In the genomic region with DNA sequence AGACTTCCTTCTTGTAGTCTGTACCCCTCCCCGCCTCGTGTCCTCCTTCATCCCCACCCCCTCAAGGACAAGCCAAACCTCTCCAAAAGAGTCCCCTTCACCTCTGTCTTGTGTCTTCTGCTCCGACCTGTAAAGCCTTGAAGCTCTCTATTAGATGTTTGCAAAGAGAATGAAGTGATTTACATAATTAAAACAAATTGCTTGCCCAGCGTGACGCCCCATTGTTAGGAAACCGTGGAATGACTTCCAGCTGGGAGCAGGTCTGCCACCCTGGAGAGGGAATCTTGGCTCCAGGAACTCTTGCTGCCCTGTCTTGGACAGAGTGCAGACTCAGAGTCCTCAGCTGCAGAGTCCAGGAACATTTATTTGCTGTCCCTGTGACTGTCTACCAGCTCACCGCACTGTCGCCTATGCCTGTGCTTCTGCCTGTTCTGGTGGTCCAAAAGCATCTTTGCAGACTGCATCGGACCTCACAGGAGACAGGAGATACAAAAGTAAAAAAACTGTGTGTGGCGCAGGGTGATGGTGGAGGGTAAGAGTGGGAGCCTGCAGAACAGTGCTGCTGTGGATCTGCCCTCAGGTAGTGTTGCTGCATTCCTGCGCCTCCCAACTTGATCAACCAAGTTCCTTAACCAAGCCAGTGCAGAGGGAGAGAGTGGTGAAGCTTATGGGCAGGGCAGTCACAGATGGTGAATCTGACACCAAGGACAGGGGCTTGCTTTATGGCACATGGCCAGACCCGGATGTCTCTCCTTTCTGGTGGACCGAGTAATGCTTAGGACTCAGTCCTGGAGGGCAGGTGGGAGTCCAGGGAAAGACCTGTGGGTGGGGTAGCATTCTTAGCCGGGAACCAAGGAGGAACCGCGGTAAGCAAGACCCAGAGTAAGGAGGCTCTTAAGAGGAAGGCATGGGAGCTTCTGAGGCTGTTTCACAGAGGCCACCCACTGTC, we compare ENCODE assay signal across 18 mouse cellular contexts.
DNase-seq lines count a peak whose midpoint lies in the region; ATAC-seq and TF ChIP-seq lines count a peak whose summit lies in the region.
"Had no signal": no experiment of that assay in that cellular context is flagged by ENCODE, and none has a peak within 500 bp of the region (broad histone marks: within the 10 kb centered on the region; RNA-seq: fewer than 3 reads in every experiment).

No protein-coding gene starts in this region.

- no peak for TF ChIP-seq POLR2A in ES-Bruce4 (IDR thresholded peaks at IDR 0.05; ENCODE audit: insufficient read depth, low read length)

- in situ Hi-C loops in ES-E14 (cut with MboI; ENCODE audit: low sequenced_read_pairs in 2 of 2, unreplicated experiment in 2 of 2), result no loop called here

- no peak overlapping the region for H3K4me3 ChIP-seq in hindbrain, embryonic 11.5 days (ENCODE audit: low read depth, low read length)
- no peak overlapping the region for H3K4me3 ChIP-seq in hindbrain, embryonic 10.5 days
- no peak overlapping the region for H3K4me3 ChIP-seq in ES-Bruce4 (ENCODE audit: low read depth, low read length)
- H3K4me3 ChIP-seq in ES-E14 (ENCODE audit: insufficient read depth in 1 of 2, low read depth in 1 of 2, low read length in 2 of 2, poor library complexity in 1 of 2, severe bottlenecking in 1 of 2), result no peak overlapping the region
- H3K4me3 ChIP-seq in hindbrain, postnatal 0 days (ENCODE audit: low read length), result no peak overlapping the region
- H3K4me3 ChIP-seq: heart, embryonic 13.5 days; left cerebral cortex, adult 2 months; limb, embryonic 13.5 days; neural tube, embryonic 12.5 days had no signal

- peak; percentile 39 for DNase-seq in hindbrain, embryonic 11.5 days (ENCODE audit: low spot score)
- DNase-seq in hindbrain, embryonic 10.5 days (ENCODE audit: low spot score), result no peak
- peak; percentile 87 for DNase-seq in ES-E14 (ENCODE audit: low read depth, low spot score)
- DNase-seq in hindbrain, postnatal 0 days (ENCODE audit: low spot score), result no peak
- no peak for DNase-seq in lung, postnatal 36 days
- DNase-seq: adrenal gland, postnatal 36 days; cerebellum, adult 9-10 months; heart, postnatal 4 days; kidney, adult 11 months; kidney, postnatal 10 days had no signal

- H3K4me1 ChIP-seq in hindbrain, embryonic 11.5 days (replicated peaks; ENCODE audit: control insufficient read depth, insufficient read depth, low read length), result 0 out of 2 replicates have a peak, but pooled peaks cover 2% of the 10 kb centered on the region
- H3K4me1 ChIP-seq in hindbrain, embryonic 10.5 days (replicated peaks), result peaks cover 28% of the 10 kb centered on the region
- H3K4me1 ChIP-seq in ES-Bruce4 (ENCODE audit: control insufficient read depth, insufficient read depth, low read length) (peaks cover 4% of the 10 kb centered on the region), ES-E14 (ENCODE audit: control insufficient read depth in 2 of 2, insufficient read depth in 2 of 2, low read length in 2 of 2, poor library complexity in 1 of 2) (peaks cover 2 to 20% of the 10 kb centered on the region in 2 experiments)
- peaks cover 7% of the 10 kb centered on the region; the same call in 1 of the 2 replicates for H3K4me1 ChIP-seq in hindbrain, postnatal 0 days (ENCODE audit: insufficient read depth, low read length)

- H3K9ac ChIP-seq in hindbrain, embryonic 11.5 days (ENCODE audit: low read depth, low read length), result no peak overlapping the region
- H3K9ac ChIP-seq in ES-Bruce4 (ENCODE audit: low read depth, poor library complexity, severe bottlenecking), result no peak overlapping the region
- H3K9ac ChIP-seq in ES-E14 (ENCODE audit: insufficient read depth, low read depth, low read length, poor library complexity, severe bottlenecking), result no peak overlapping the region
- no peak overlapping the region for H3K9ac ChIP-seq in hindbrain, postnatal 0 days (replicated peaks; ENCODE audit: low read length)
- H3K9ac ChIP-seq: heart, embryonic 13.5 days; limb, embryonic 13.5 days; liver, embryonic 14.5 days; neural tube, embryonic 12.5 days had no signal

- H3K27ac ChIP-seq in hindbrain, embryonic 11.5 days (ENCODE audit: low read depth, low read length), result no peak overlapping the region
- no peak overlapping the region for H3K27ac ChIP-seq in hindbrain, embryonic 10.5 days
- no peak overlapping the region for H3K27ac ChIP-seq in ES-Bruce4 (ENCODE audit: insufficient read depth, low read length)
- 0 out of 2 replicates have a peak overlapping the region, but pooled peaks have one; percentile 23 for H3K27ac ChIP-seq in ES-E14 (ENCODE audit: insufficient read depth, low read depth, low read length, poor library complexity, severe bottlenecking)
- H3K27ac ChIP-seq in hindbrain, postnatal 0 days, result no peak overlapping the region
- H3K27ac ChIP-seq: heart, embryonic 13.5 days; left cerebral cortex, adult 2 months; limb, embryonic 13.5 days; liver, embryonic 14.5 days; neural tube, embryonic 12.5 days; stomach, postnatal 0 days had no signal

- no peaks in the 10 kb centered on the region for H3K36me3 ChIP-seq in hindbrain, embryonic 11.5 days (ENCODE audit: control insufficient read depth, insufficient read depth, low read length)
- H3K36me3 ChIP-seq in hindbrain, embryonic 10.5 days, result no peaks in the 10 kb centered on the region
- H3K36me3 ChIP-seq in ES-Bruce4 (ENCODE audit: control insufficient read depth, insufficient read depth, low read length, poor library complexity, severe bottlenecking) (no peaks in the 10 kb centered on the region), ES-E14 (ENCODE audit: control insufficient read depth, insufficient read depth, low read length, poor library complexity, severe bottlenecking) (no peaks in the 10 kb centered on the region)
- no peaks in the 10 kb centered on the region for H3K36me3 ChIP-seq in hindbrain, postnatal 0 days (ENCODE audit: insufficient read depth, low read length)
- H3K36me3 ChIP-seq: heart, embryonic 13.5 days; neural tube, embryonic 12.5 days had no signal

- ATAC-seq in hindbrain, embryonic 11.5 days (ENCODE audit: low FRiP score), result 0 out of 2 replicates have a peak, but pooled peaks have one; percentile 17
- peak; percentile 36; the same call in 1 of the 2 replicates for ATAC-seq in hindbrain, postnatal 0 days
- ATAC-seq in activated CD4-positive, CD25-positive, alpha-beta regulatory T cell, adult 4 months, result no peak

- H3K27me3 ChIP-seq in hindbrain, embryonic 11.5 days (ENCODE audit: control insufficient read depth, insufficient read depth, low read length), result peaks cover 15% of the 10 kb centered on the region
- peaks cover 53% of the 10 kb centered on the region for H3K27me3 ChIP-seq in hindbrain, embryonic 10.5 days (ENCODE audit: insufficient read depth, poor library complexity, severe bottlenecking)
- H3K27me3 ChIP-seq in ES-Bruce4 (ENCODE audit: control insufficient read depth, insufficient read depth, low read length, poor library complexity, severe bottlenecking), result no peaks in the 10 kb centered on the region
- H3K27me3 ChIP-seq in hindbrain, postnatal 0 days (ENCODE audit: insufficient read depth, low read length), result no peaks in the 10 kb centered on the region

- no peak for TF ChIP-seq CTCF in ES-Bruce4 (IDR thresholded peaks at IDR 0.05; ENCODE audit: low read depth, low read length)
- no peak for TF ChIP-seq CTCF in hindbrain, postnatal 0 days (IDR thresholded peaks at IDR 0.05; ENCODE audit: low read depth)

- H3K4me2 ChIP-seq in hindbrain, embryonic 11.5 days (replicated peaks; ENCODE audit: low read depth, low read length), result no peak overlapping the region
- no peak overlapping the region for H3K4me2 ChIP-seq in hindbrain, postnatal 0 days (ENCODE audit: low read depth, low read length)
- H3K4me2 ChIP-seq: heart, embryonic 13.5 days; limb, embryonic 13.5 days; neural tube, embryonic 12.5 days had no signal

- TF ChIP-seq EP300 in ES-Bruce4 (IDR thresholded peaks at IDR 0.05; ENCODE audit: insufficient read depth, low read depth, low read length), result peak; percentile 92

- H3K9me3 ChIP-seq in hindbrain, embryonic 11.5 days (ENCODE audit: control insufficient read depth, low read length), result no peaks in the 10 kb centered on the region
- H3K9me3 ChIP-seq in hindbrain, embryonic 10.5 days, result 0 out of 2 replicates have a peak, but pooled peaks cover 3% of the 10 kb centered on the region
- peaks cover 2% of the 10 kb centered on the region; the same call in 1 of the 2 replicates for H3K9me3 ChIP-seq in ES-Bruce4 (replicated peaks; ENCODE audit: control insufficient read depth, insufficient read depth, low read length, poor library complexity, severe bottlenecking)
- no peaks in the 10 kb centered on the region for H3K9me3 ChIP-seq in ES-E14 (ENCODE audit: control insufficient read depth, insufficient read depth, low read depth, low read length)
- no peaks in the 10 kb centered on the region for H3K9me3 ChIP-seq in hindbrain, postnatal 0 days (ENCODE audit: low read length)
- H3K9me3 ChIP-seq: heart, embryonic 13.5 days; limb, embryonic 13.5 days; neural tube, embryonic 12.5 days had no signal

- WGBS in hindbrain, embryonic 11.5 days, result 35% methylated on average over 16 of the region's 16 CpGs
- 31% methylated on average over 16 of the region's 16 CpGs for WGBS in hindbrain, embryonic 10.5 days
- WGBS in hindbrain, postnatal 0 days, result 35% methylated on average over 16 of the region's 16 CpGs

TF ChIP-seq in ES-E14, 5 proteins besides CTCF, POLR2A, EP300 and RAD21:
- TF ChIP-seq MAFK (IDR thresholded peaks at IDR 0.05; ENCODE audit: insufficient read depth, low read depth, low read length), result 0 out of 2 replicates have a peak, but pooled peaks have one; percentile 27
- no peak for TF ChIP-seq ZC3H11A (IDR thresholded peaks at IDR 0.05; ENCODE audit: borderline replicate concordance, low read depth, low read length)

Comparison
In these comparisons a context has a peak if more than half of its experiments do, and no peak if none do; other contexts are left out.
1. DNase-seq: peak in hindbrain, embryonic 11.5 days (single experiment) and ES-E14 (single experiment); none in hindbrain, embryonic 10.5 days (single experiment), hindbrain, postnatal 0 days (single experiment) and lung, postnatal 36 days (single experiment).